Mouse (Mus musculus) adrenal gland, postnatal 25 days (tissue): ENCODE results near the gene Hif3a. TPM values are rescaled to one million over a fixed set of nuclear protein-coding genes. Genes with fewer than 3 reads are reported as not detected.
A peak's percentile ranks its signal among the peaks of the same experiment; 100 is the strongest.

ENCODE experiments used
- DNase-seq: peaks from one replicate; pipeline ENCODE4 v3.0.0; 2021; ENCODE audit warnings: mixed read lengths
- total RNA-seq: library from RNA; stranded (reverse); gene quantifications from 2 replicates; pipeline ENCODE4 v1.2.3, GENCODE M21; 2021

The Hif3a gene
- total RNA-seq, 1 experiment from 2014 or later = 3.5 TPM

- no peak for DNase-seq
Measured at GRCm38 (mm10) chr7:16992451-16992807, 69.8 kb downstream of the Hif3a start, which contains the start of gene Ccdc8. Ccdc8 (plus strand) TSS chr7:16992708.

GRCm38 (mm10) chr7:16991681-16992450 lies 70.4 kb downstream of the Hif3a start:
- DNase-seq = peak; percentile 45

DNA sequence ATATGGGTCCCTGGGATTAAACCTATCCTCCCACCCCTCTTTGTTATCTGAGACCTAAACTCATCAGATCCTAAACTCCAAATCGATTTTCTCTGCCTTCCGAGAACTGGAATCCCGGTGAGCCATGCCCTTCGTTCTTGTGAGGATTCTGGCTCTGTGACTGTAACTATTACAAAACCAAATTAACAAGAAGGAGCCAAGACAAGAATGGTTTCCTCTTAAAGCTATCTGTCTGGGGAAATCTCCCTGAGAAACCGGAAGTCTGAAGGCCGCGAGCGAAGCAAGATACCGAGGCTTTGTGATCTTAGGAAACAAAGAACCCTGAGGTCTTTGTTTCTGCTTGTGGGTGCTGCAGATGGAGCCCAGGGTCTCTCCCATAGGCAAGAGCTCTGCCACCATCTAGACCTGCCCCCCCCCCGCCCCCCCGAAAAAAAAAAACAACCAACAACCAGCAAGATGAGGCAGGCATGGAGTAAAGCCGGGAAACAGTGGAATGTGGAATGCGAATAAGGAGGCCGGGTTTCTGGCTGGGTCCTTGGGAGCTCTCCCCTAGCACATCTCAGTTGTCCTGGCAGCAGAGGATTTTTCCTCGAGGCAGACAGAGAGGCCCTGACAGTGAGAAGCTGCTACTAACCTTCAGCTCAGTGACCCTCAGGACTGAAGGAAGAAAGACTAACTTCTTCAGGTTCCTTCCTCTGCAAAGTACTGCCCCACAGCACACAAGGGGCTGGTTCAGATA lies 72.1 kb downstream of the Hif3a start:
- DNase-seq = no peak

GRCm38 (mm10) chr7:16988405-16988804 lies 73.8 kb downstream of the Hif3a start:
- peak; percentile 49 for DNase-seq

- DNase-seq = no peak
Measured at GRCm38 (mm10) chr7:16987541-16988149, 74.6 kb downstream of the Hif3a start.

GRCm38 (mm10) chr7:16982859-16983568 lies 79.2 kb downstream of the Hif3a start, which contains the start of gene Gm42372:
Gm42372 (plus strand) TSS chr7:16983086.
- DNase-seq = peak; percentile 50

Other genes with a start within 250 kb of the Hif3a start
- gene Strn4, start 246.5 kb downstream of the Hif3a start, total RNA-seq = 73.7 and 116 TPM in 2 replicates
- gene Fkrp, start 245.7 kb downstream of the Hif3a start, total RNA-seq = 27.5 and 28.2 TPM in 2 replicates
- 17.5 and 23.9 TPM in 2 replicates for gene Prkd2, start 219.5 kb downstream of the Hif3a start, total RNA-seq
- 1.8 and 2.8 TPM in 2 replicates for gene Dact3, start 187.1 kb downstream of the Hif3a start, total RNA-seq
- 0.70 TPM in 1 of 2 replicates, not detected in the other for gene Gng8, start 170.6 kb downstream of the Hif3a start, total RNA-seq
- gene Ptgir, start 155.9 kb downstream of the Hif3a start, total RNA-seq = 1.5 and 1.6 TPM in 2 replicates
- gene Calm3, start 138.3 kb downstream of the Hif3a start, total RNA-seq = 242 and 255 TPM in 2 replicates
- 26.9 and 36.1 TPM in 2 replicates for gene Pnmal2, start 117.7 kb downstream of the Hif3a start, total RNA-seq
- gene Pnmal1, start 102.7 kb downstream of the Hif3a start, total RNA-seq = 4.3 and 5.4 TPM in 2 replicates
- 1.1 and 2.1 TPM in 2 replicates for gene Gm42372, start 79.3 kb downstream of the Hif3a start, total RNA-seq
- gene Ccdc8, start 69.7 kb downstream of the Hif3a start, total RNA-seq = 19.7 and 26.0 TPM in 2 replicates
- 93.6 and 103 TPM in 2 replicates for gene Ppp5c, start 34.5 kb downstream of the Hif3a start, total RNA-seq
- gene Psg16, start 11.6 kb upstream of the Hif3a start, total RNA-seq = 0.24 and 0.33 TPM in 2 replicates
- not detected in 2 replicates for gene Ceacam3, start 87.9 kb upstream of the Hif3a start, total RNA-seq
- gene Psg29, start 141.1 kb upstream of the Hif3a start, total RNA-seq = not detected in 2 replicates